Mouse (Mus musculus): ENCODE data around the gene Golim4.

The Golim4 gene

DNA sequence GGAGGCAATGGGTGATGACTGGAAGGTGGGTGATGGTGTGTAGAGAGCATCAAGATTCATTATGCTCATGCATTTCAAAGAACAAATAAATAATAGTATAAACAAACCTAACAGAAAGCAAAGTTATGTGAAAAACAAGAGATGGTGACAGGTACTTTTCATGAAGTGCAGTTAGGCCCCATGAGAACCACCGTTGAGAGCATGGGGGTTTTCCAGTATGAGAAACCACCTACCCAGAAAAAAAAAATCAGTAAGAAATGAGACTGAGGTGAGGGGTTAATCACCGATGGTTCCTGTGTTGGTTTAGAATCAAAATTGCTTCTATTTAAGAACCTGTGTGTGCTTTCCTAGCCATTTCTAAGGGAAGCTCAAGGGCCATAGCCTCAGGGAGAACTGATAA, 121.9 kb downstream of the Golim4 start:
- CTCF ChIA-PET: no interaction called here
- POLR2A ChIA-PET: interaction anchor here in 1 of 4 experiments (1.2 kb wide), 1 partner anchor 184 kb away, joined by 3 read pairs; no protein-coding TSS in a partner anchor

Data from embryonic stem cell, embryonic (primary cell).